Mouse (Mus musculus): ENCODE data around the gene Cox4i2. TPM values are rescaled to one million over a fixed set of nuclear protein-coding genes. Genes with fewer than 3 reads are reported as not detected.

Cox4i2 gene
- total and polyA plus RNA-seq, 2 experiments from 2014 or later, result 4.3 to 5.4 TPM

GRCm38 (mm10) chr2:152739031-152739841 lies 14.7 kb upstream of the Cox4i2 start:
- peak overlapping the region; percentile 22 for H3K9ac ChIP-seq
- DNase-seq (no peak), ATAC-seq (0 out of 2 replicates have a peak, but pooled peaks have one; percentile 5)
- H3K27ac ChIP-seq (ENCODE audit: low read depth, low read length), result no peak overlapping the region
- no peaks in the 10 kb centered on the region for H3K36me3 ChIP-seq (ENCODE audit: insufficient read depth)
- H3K4me2 ChIP-seq (ENCODE audit: low read depth), result peak overlapping the region; percentile 76
- 0 out of 2 replicates have a peak, but pooled peaks cover 9% of the 10 kb centered on the region for H3K27me3 ChIP-seq (ENCODE audit: insufficient read depth, low read length)
- peaks cover 18% of the 10 kb centered on the region for H3K4me1 ChIP-seq (ENCODE audit: insufficient read depth)
- H3K4me3 ChIP-seq (ENCODE audit: low read depth, low read length), result peak overlapping the region; percentile 33
- H3K9me3 ChIP-seq (ENCODE audit: low read length), result no peaks in the 10 kb centered on the region
- 2% methylated on average over 31 of the region's 36 CpGs for WGBS
- TF ChIP-seq CTCF (IDR thresholded peaks at IDR 0.05; ENCODE audit: low read depth), result no peak

DNA sequence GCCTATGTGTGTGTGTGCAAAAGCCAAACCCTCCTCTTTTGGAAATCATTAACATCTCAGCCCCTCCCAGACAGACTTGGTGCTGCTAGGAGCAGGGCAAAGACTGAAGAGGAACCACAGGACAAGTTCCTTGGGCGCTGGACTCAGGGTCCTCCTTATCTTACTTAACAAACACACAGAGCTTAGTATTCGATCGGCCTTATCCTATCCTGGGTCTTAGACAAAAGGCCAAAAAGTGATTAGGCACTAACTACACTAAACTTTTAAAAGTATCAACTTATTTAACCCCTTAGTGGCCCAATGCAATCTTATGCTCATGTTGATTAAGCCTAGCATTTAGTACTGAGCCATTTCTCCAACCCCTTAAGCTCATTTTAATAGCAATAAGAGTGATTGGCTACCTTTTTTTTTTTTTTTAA lies 14.1 kb upstream of the Cox4i2 start:
- H3K9me3 ChIP-seq (ENCODE audit: low read length), result no peaks in the 10 kb centered on the region
- H3K4me3 ChIP-seq (ENCODE audit: low read depth, low read length), result no peak overlapping the region
- TF ChIP-seq CTCF (IDR thresholded peaks at IDR 0.05; ENCODE audit: low read depth), result no peak
- H3K27ac ChIP-seq (ENCODE audit: low read depth, low read length), result no peak overlapping the region
- peak overlapping the region; percentile 76; the same call in 1 of the 2 replicates for H3K4me2 ChIP-seq (ENCODE audit: low read depth)
- ATAC-seq, result no peak
- no peaks in the 10 kb centered on the region for H3K36me3 ChIP-seq (ENCODE audit: insufficient read depth)
- no peak overlapping the region for H3K9ac ChIP-seq
- H3K4me1 ChIP-seq (ENCODE audit: insufficient read depth), result peaks cover 18% of the 10 kb centered on the region
- H3K27me3 ChIP-seq (ENCODE audit: insufficient read depth, low read length), result 0 out of 2 replicates have a peak, but pooled peaks cover 9% of the 10 kb centered on the region
- 45% methylated on average over 3 of the region's 3 CpGs for WGBS
- DNase-seq, result no peak

DNA sequence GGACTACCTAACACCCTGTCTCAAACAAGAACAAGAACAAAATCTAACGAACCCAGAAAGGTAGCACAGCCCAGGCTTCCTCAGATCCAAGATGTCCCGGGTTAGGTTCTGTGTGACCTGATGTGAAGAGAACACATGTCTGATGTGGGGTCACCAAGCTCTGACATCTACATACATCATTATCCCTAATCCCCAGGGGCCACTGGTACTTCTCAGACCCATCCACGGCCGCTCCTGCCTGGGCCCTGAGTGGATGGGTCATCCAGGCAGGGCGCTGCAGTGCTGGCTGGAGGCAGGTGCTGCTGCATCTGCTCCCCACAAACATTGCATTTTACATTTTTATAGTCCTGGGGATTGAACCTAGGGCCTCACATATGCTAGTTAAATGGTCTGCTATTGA lies 13.5 kb upstream of the Cox4i2 start:
- 89% methylated on average over 5 of the region's 5 CpGs for WGBS
- DNase-seq, result no peak
- no peak overlapping the region for H3K27ac ChIP-seq (ENCODE audit: low read depth, low read length)
- H3K9ac ChIP-seq, result no peak overlapping the region
- H3K4me3 ChIP-seq (ENCODE audit: low read depth, low read length), result no peak overlapping the region
- H3K4me1 ChIP-seq (ENCODE audit: insufficient read depth), result peaks cover 18% of the 10 kb centered on the region
- H3K36me3 ChIP-seq (ENCODE audit: insufficient read depth), result no peaks in the 10 kb centered on the region
- no peak overlapping the region for H3K4me2 ChIP-seq (ENCODE audit: low read depth)
- ATAC-seq, result no peak
- 0 out of 2 replicates have a peak, but pooled peaks cover 9% of the 10 kb centered on the region for H3K27me3 ChIP-seq (ENCODE audit: insufficient read depth, low read length)
- H3K9me3 ChIP-seq (ENCODE audit: low read length), result no peaks in the 10 kb centered on the region
- no peak for TF ChIP-seq CTCF (IDR thresholded peaks at IDR 0.05; ENCODE audit: low read depth)

DNA sequence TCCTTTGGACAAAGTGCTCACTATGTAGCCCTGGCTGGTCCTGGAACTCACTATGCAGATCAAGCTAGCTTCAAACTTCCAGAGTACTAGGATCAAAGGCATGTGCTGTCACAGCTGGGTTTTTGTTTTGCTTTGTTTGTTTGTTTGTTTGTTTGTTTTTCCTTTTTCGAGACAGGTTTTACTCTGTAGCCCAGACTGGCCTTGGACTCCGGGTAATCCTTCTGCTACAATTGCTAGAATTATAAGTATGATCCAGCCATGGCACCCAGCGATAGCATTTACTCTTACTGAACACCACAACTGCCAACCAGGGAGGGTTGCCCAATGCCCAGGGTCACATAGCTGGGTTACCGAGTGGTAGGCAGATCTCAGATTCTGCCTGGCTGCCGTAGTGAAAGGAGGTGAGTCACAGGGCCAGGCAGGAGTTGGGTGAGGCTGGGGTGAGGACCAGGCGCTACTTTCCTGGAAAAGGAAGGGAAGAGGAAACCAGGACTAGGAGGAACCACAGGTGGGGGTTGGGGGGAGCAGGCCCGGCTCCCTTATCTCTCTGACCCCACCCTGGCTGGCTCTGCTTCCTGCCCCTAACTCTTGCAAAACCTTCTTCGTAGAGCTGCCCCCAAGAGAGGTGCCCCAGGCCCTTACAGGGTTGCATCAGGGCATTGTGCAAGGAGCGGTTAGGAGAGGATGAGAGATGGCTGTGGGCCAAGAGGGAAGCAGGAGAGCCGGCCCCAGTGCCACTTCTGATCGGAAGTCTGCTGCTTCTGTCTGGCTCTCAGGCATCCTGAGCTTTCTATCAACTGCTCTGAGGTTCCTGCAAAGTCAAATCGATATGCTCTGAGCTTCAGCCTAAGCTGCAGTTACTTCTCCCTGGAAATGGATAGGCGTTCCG lies 12.6 kb upstream of the Cox4i2 start:
- Histone ChIP-seq H3K9me3 (ENCODE audit: low read length) (no peaks in the 10 kb centered on the region), H3K4me3 (ENCODE audit: low read depth, low read length) (no peak overlapping the region), H3K4me1 (ENCODE audit: insufficient read depth) (peaks cover 11% of the 10 kb centered on the region; the same call in 1 of the 2 replicates), H3K27me3 (ENCODE audit: insufficient read depth, low read length) (0 out of 2 replicates have a peak, but pooled peaks cover 9% of the 10 kb centered on the region), H3K27ac (ENCODE audit: low read depth, low read length) (no peak overlapping the region), H3K4me2 (ENCODE audit: low read depth) (no peak overlapping the region), H3K9ac (no peak overlapping the region), H3K36me3 (ENCODE audit: insufficient read depth) (no peaks in the 10 kb centered on the region)
- no peak for TF ChIP-seq CTCF (IDR thresholded peaks at IDR 0.05; ENCODE audit: low read depth)
- ATAC-seq (0 out of 2 replicates have a peak, but pooled peaks have one; percentile 21), DNase-seq (no peak)
- WGBS, result 50% methylated on average over 14 of the region's 14 CpGs

DNA sequence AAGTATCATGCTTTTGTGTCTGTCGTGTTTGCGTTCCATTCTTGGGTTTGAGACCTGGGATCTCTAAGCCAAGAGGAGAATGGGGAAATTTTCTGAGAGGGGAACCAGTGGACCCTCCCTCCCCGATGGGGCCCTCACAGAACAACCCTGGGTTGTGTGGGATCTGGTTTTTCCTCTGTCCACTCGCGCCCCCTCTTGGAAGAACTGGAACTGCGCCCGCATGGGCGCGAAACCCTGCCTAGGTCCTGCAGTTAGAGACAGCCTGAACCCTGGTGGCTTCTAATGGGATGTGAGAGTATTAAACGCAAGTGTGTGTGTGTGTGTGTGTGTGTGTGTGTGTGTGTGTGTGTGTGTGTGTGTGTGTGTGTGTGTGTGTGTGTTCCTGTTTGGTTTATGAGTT lies 11.5 kb upstream of the Cox4i2 start:
- ATAC-seq (peak; percentile 67), DNase-seq (peak; percentile 61)
- Histone ChIP-seq H3K4me1 (ENCODE audit: insufficient read depth) (peaks cover 5% of the 10 kb centered on the region; the same call in 1 of the 2 replicates), H3K9me3 (ENCODE audit: low read length) (no peaks in the 10 kb centered on the region), H3K27ac (ENCODE audit: low read depth, low read length) (no peak overlapping the region), H3K4me2 (ENCODE audit: low read depth) (no peak overlapping the region), H3K9ac (no peak overlapping the region), H3K27me3 (ENCODE audit: insufficient read depth, low read length) (0 out of 2 replicates have a peak, but pooled peaks cover 8% of the 10 kb centered on the region), H3K36me3 (ENCODE audit: insufficient read depth) (no peaks in the 10 kb centered on the region), H3K4me3 (ENCODE audit: low read depth, low read length) (no peak overlapping the region)
- peak; percentile 60 for TF ChIP-seq CTCF (IDR thresholded peaks at IDR 0.05; ENCODE audit: low read depth)
- WGBS, result 23% methylated on average over 10 of the region's 10 CpGs

GRCm38 (mm10) chr2:152756474-152757393 lies 2.8 kb downstream of the Cox4i2 start:
- ATAC-seq (no peak), DNase-seq (no peak)
- Histone ChIP-seq H3K27ac (ENCODE audit: low read depth, low read length) (no peak overlapping the region), H3K27me3 (ENCODE audit: insufficient read depth, low read length) (no peaks in the 10 kb centered on the region), H3K9ac (no peak overlapping the region), H3K9me3 (ENCODE audit: low read length) (no peaks in the 10 kb centered on the region), H3K36me3 (ENCODE audit: insufficient read depth) (no peaks in the 10 kb centered on the region), H3K4me2 (ENCODE audit: low read depth) (no peak overlapping the region), H3K4me1 (ENCODE audit: insufficient read depth) (no peaks in the 10 kb centered on the region), H3K4me3 (ENCODE audit: low read depth, low read length) (no peak overlapping the region)
- 64% methylated on average over 17 of the region's 17 CpGs for WGBS
- no peak for TF ChIP-seq CTCF (IDR thresholded peaks at IDR 0.05; ENCODE audit: low read depth)
